Mouse (Mus musculus) cortical plate, adult 2 months (tissue): ENCODE measurements around the gene Zfp672.

Experiments
- CTCF ChIP-seq: fragments of 200-500 bp; IDR thresholded peaks from 2 replicates; pipeline ENCODE4 v1.5.1; 2011; ENCODE audit warnings: mild to moderate bottlenecking, control low read depth, low read length; ENCODE audit not compliant: insufficient read depth; ENCODE audit errors: extremely low read depth
- POLR2A ChIP-seq: fragments of 200-500 bp; IDR thresholded peaks from 2 replicates; pipeline ENCODE4 v1.6.1; 2011; ENCODE audit warnings: mild to moderate bottlenecking, low read length, control low read depth; ENCODE audit not compliant: insufficient read depth; ENCODE audit errors: extremely low read depth

DNA sequence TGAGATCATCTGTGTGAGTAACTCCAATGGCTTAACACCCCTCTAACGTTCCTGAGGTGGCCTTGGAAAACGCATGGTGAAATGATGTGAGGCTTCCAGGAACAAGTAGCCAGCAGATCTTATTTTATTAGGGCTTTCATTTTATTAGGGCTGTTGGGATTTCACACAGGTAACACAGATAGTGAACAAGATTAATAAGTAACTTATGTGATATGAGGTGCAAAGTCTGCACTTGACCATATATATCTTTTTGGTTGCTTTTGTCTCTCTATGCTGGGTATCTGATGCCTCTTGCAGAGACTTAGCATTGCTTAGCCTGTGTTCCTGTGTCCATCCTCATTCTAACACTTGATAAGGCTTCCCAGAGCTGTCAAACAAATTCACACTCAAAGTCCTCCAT, 47.1 kb upstream of the Zfp672 start:
- TF ChIP-seq POLR2A = no peak
- TF ChIP-seq CTCF = no peak
